Mouse (Mus musculus) MEL (cell line): ENCODE results near the gene Gm26602.

ENCODE experiments used
- CTCF ChIP-seq, 3 experiments: IDR thresholded peaks in 2 of 3; conservative IDR thresholded peaks in 1 of 3; 2 replicates each; pipeline ENCODE4 v1.5.1; 2011 to 2012; ENCODE audit warnings: low read length in 3 of 3, low read depth in 2 of 3, mild to moderate bottlenecking in 2 of 3, improper control_type of control experiment in 1 of 3, inconsistent platforms in 1 of 3, mixed read lengths in 1 of 3, moderate library complexity in 1 of 3; ENCODE audit not compliant: control insufficient read depth in 1 of 3, insufficient read depth in 1 of 3, poor library complexity in 1 of 3, severe bottlenecking in 1 of 3
- TAL1 ChIP-seq: IDR thresholded peaks from 2 replicates; pipeline ENCODE4 v1.6.1; 2012; ENCODE audit warnings: mild to moderate bottlenecking, inconsistent platforms, low read length, moderate library complexity, mixed read lengths

GRCm38 (mm10) chr10:79912412-79912811, 1.8 kb downstream of the Gm26602 start:
- no peak for TF ChIP-seq TAL1
- no peak for TF ChIP-seq CTCF (IDR thresholded peaks at IDR 0.05 in 2 of 3, conservative IDR thresholded peaks at IDR 0.05 in 1 of 3; ENCODE audit: control insufficient read depth in 1 of 3, insufficient read depth in 1 of 3, low read depth in 2 of 3, low read length in 3 of 3, poor library complexity in 1 of 3, severe bottlenecking in 1 of 3)
